Mouse (Mus musculus) hindbrain, postnatal 0 days (tissue): ENCODE data around the gene Nek9. TPM values are rescaled to one million over a fixed set of nuclear protein-coding genes. Genes with fewer than 3 reads are reported as not detected.

Experiments used
- ATAC-seq: fragments of 200-750 bp; cut with Nextera tagmentation; 2 replicates; pipeline ENCODE4 v1.8.0; 2017; ENCODE audit warnings: mild to moderate bottlenecking, moderate TSS enrichment, moderate library complexity
- DNase-seq: peaks from one replicate; pipeline ENCODE4 v3.0.0-alpha.2; 2015; ENCODE audit warnings: low spot score
- H3K27ac ChIP-seq: fragments of 300-500 bp; sonication (generic); 2 replicates; pipeline ENCODE4 v1.5.1; 2014; ENCODE audit warnings: mild to moderate bottlenecking
- H3K27me3 ChIP-seq: fragments of 300-500 bp; sonication (generic); 2 replicates; pipeline ENCODE4 v1.6.1; 2014; ENCODE audit warnings: low read length, mixed read lengths; ENCODE audit not compliant: insufficient read depth
- H3K36me3 ChIP-seq: fragments of 300-500 bp; sonication (generic); 2 replicates; pipeline ENCODE4 v1.6.1; 2014; ENCODE audit warnings: low read length, mixed read lengths; ENCODE audit not compliant: insufficient read depth
- H3K4me1 ChIP-seq: fragments of 300-500 bp; sonication (generic); 2 replicates; pipeline ENCODE4 v1.6.1; 2014; ENCODE audit warnings: antibody characterized with exemption, low read length, mixed read lengths; ENCODE audit not compliant: insufficient read depth
- H3K4me2 ChIP-seq: fragments of 300-500 bp; sonication (generic); 2 replicates; pipeline ENCODE4 v1.6.1; 2014; ENCODE audit warnings: low read depth, mild to moderate bottlenecking, low read length, moderate library complexity, mixed read lengths
- H3K4me3 ChIP-seq: fragments of 300-500 bp; sonication (generic); 2 replicates; pipeline ENCODE4 v1.5.1; 2014; ENCODE audit warnings: low read length
- H3K9ac ChIP-seq: fragments of 300-500 bp; sonication (generic); replicated peaks from 2 replicates; pipeline ENCODE4 v1.6.1; 2014; ENCODE audit warnings: mild to moderate bottlenecking, low read length, moderate library complexity, mixed read lengths
- H3K9me3 ChIP-seq: fragments of 300-500 bp; sonication (generic); 2 replicates; pipeline ENCODE4 v1.6.1; 2016; ENCODE audit warnings: low read length, mixed read lengths
- CTCF ChIP-seq: IDR thresholded peaks from 2 replicates; pipeline ENCODE4 v1.5.1; 2016; ENCODE audit warnings: antibody characterized with exemption, control low read depth, low read depth
- WGBS: fragments of 180-500 bp; shearing (Covaris S2); extraction: QIAGEN DNeasy Blood & Tissue Kit; methylation state at CpG from one replicate; pipeline ENCODE4 v1.1.7; 2014; 5-methylcytosine and 5-hydroxymethylcytosine counted together
- polyA plus RNA-seq: library from polyadenylated mRNA; unstranded; fragments of >200 nt; fragmentation: Nextera tagmentation; extraction: Ambion mirVana; gene quantifications from 2 replicates; pipeline ENCODE4 v1.2.1, GENCODE M21; 2015
- total RNA-seq: library from RNA; depleted of rRNA; stranded (reverse); fragments of >200 nt; gene quantifications from 2 replicates; pipeline ENCODE4 v1.2.3, GENCODE M21; 2014

Gene Nek9
- total and polyA plus RNA-seq, 2 experiments from 2014 or later: 10.5 to 21.5 TPM

GRCm38 (mm10) chr12:85298835-85299180, 40.4 kb downstream of the Nek9 start:
- H3K36me3 ChIP-seq: peaks cover 27% of the 10 kb centered on the region
- H3K27me3 ChIP-seq: no peaks in the 10 kb centered on the region
- TF ChIP-seq CTCF: no peak
- H3K4me1 ChIP-seq: no peaks in the 10 kb centered on the region
- no peak overlapping the region for H3K4me3 ChIP-seq
- WGBS: 89% methylated on average over 1 of the region's 1 CpGs
- H3K4me2 ChIP-seq: no peak overlapping the region
- DNase-seq (no peak), ATAC-seq (no peak)
- H3K9me3 ChIP-seq: peaks cover 4% of the 10 kb centered on the region
- H3K27ac ChIP-seq: no peak overlapping the region
- no peak overlapping the region for H3K9ac ChIP-seq

DNA sequence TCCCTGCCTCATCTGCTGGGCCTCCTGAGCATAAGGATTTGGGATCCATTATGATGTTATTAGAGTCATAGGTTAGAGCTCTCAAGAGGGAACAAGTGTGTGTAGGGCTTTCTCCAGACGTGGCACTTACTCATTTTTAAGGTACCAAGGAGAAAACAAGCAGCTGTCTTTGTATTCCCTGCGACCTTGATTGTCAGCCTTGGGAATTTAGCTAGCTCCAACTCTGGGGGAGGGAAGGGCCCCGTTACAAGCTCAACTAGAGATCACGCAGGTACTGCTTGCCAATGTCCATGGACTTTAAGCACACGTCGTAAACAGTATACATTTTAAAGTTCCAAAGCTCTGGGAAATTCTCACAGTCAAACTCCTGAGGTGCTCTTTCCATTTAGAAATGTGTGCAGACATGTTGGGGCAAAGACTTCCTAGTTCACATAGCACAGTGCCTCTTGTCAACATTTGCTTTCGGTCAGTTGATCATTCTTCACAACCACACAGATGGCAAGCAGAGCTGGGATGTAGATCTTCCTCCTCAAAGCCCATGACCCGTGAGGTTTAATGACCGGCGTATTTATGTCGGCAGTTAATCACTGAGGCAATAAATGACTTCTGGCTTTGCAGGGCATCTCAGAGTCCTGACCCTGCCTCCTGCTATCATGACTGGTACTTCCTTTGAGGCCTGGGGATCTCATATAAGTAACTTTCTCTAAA, 40.9 kb downstream of the Nek9 start:
- Histone ChIP-seq H3K4me2 (no peak overlapping the region), H3K27me3 (no peaks in the 10 kb centered on the region), H3K36me3 (peaks cover 25% of the 10 kb centered on the region), H3K9ac (no peak overlapping the region), H3K4me1 (no peaks in the 10 kb centered on the region), H3K4me3 (no peak overlapping the region), H3K27ac (no peak overlapping the region), H3K9me3 (peaks cover 4% of the 10 kb centered on the region)
- no peak for ATAC-seq
- no peak for DNase-seq
- WGBS: 77% methylated on average over 11 of the region's 11 CpGs
- no peak for TF ChIP-seq CTCF

- ATAC-seq (no peak), DNase-seq (no peak)
- Histone ChIP-seq H3K9ac (no peak overlapping the region), H3K27ac (no peak overlapping the region), H3K4me1 (no peaks in the 10 kb centered on the region), H3K36me3 (peaks cover 20% of the 10 kb centered on the region), H3K4me3 (no peak overlapping the region), H3K4me2 (no peak overlapping the region), H3K27me3 (no peaks in the 10 kb centered on the region), H3K9me3 (peaks cover 4% of the 10 kb centered on the region)
- TF ChIP-seq CTCF: no peak
- WGBS: 78% methylated on average over 10 of the region's 10 CpGs
Observed at GRCm38 (mm10) chr12:85297345-85297997, 41.7 kb downstream of the Nek9 start.

GRCm38 (mm10) chr12:85296915-85297314, 42.2 kb downstream of the Nek9 start:
- no peak for ATAC-seq
- Histone ChIP-seq H3K4me2 (no peak overlapping the region), H3K36me3 (peaks cover 18% of the 10 kb centered on the region), H3K4me3 (no peak overlapping the region), H3K9ac (no peak overlapping the region), H3K27ac (no peak overlapping the region), H3K4me1 (no peaks in the 10 kb centered on the region), H3K9me3 (peaks cover 4% of the 10 kb centered on the region), H3K27me3 (no peaks in the 10 kb centered on the region)
- TF ChIP-seq CTCF: no peak
- DNase-seq: no peak
- 62% methylated on average over 5 of the region's 5 CpGs for WGBS

GRCm38 (mm10) chr12:85295506-85295905, 43.7 kb downstream of the Nek9 start:
- Histone ChIP-seq H3K9ac (no peak overlapping the region), H3K4me2 (no peak overlapping the region), H3K4me3 (no peak overlapping the region), H3K4me1 (no peaks in the 10 kb centered on the region), H3K36me3 (peaks cover 5% of the 10 kb centered on the region), H3K27me3 (no peaks in the 10 kb centered on the region), H3K9me3 (peaks cover 4% of the 10 kb centered on the region), H3K27ac (no peak overlapping the region)
- no peak for TF ChIP-seq CTCF
- DNase-seq: no peak
- no peak for ATAC-seq
- 84% methylated on average over 2 of the region's 2 CpGs for WGBS

DNA sequence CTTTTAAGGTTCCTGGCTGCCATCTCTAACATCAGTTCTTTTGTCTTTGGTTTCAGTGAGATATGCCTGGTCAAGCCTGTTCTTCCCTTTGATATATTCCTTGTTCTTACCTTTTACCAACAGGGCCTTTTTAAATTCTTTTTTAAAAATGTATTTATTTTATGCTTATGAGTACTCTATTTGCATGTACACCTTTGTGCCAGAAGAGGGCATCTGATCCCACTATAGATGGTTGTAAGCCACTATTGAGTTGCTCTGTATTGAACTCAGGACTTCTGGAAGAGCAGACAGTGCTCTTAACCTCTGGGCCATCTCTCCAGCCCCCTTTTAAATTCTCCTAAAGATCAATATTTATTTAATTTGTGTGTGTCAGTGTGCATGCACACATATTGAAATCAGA, 46.3 kb downstream of the Nek9 start:
- Histone ChIP-seq H3K9me3 (peaks cover 4% of the 10 kb centered on the region), H3K9ac (no peak overlapping the region), H3K4me2 (no peak overlapping the region), H3K4me3 (no peak overlapping the region), H3K27me3 (no peaks in the 10 kb centered on the region), H3K27ac (no peak overlapping the region), H3K36me3 (no peaks in the 10 kb centered on the region), H3K4me1 (no peaks in the 10 kb centered on the region)
- ATAC-seq (no peak), DNase-seq (no peak)
- no peak for TF ChIP-seq CTCF

- no peaks in the 10 kb centered on the region for H3K4me1 ChIP-seq
- WGBS: 82% methylated on average over 6 of the region's 6 CpGs
- H3K36me3 ChIP-seq: no peaks in the 10 kb centered on the region
- ATAC-seq: no peak
- no peak overlapping the region for H3K4me3 ChIP-seq
- peaks cover 4% of the 10 kb centered on the region for H3K9me3 ChIP-seq
- no peak overlapping the region for H3K27ac ChIP-seq
- no peak for DNase-seq
- no peaks in the 10 kb centered on the region for H3K27me3 ChIP-seq
- H3K4me2 ChIP-seq: no peak overlapping the region
- TF ChIP-seq CTCF: no peak
- H3K9ac ChIP-seq: no peak overlapping the region
Observed at GRCm38 (mm10) chr12:85292288-85292687, 46.9 kb downstream of the Nek9 start.
